Mouse (Mus musculus) cerebellum, adult 9-10 months (tissue): ENCODE data around the gene Lgi4.

Experiments
- DNase-seq: peaks from one replicate; pipeline ENCODE4 v3.0.0; 2022

The Lgi4 gene

DNA sequence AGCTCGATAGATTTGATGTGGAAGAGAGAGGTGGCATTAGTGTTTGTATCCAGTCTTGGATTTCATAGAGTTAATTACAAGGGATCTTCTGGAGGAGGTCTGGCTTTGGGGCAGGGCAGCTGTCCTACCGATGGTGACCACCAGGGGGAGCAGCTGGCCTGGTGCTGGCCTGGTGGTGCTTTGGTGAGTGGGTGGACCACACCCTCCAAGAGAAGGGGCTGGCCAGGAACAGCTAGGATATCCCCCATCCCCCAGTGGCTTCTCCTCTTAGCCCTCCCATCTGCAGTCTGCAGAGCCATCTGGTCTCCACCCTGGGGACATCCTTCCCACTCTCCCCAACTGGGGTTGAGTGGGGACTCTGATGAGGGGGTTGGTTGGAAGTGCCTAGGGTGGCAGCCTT is at the start of gene Lgi4:
Gene Lgi4, plus strand, starts transcription at position 235 of the 400 bp plus-strand sequence.
- DNase-seq, result peak; percentile 88

DNA sequence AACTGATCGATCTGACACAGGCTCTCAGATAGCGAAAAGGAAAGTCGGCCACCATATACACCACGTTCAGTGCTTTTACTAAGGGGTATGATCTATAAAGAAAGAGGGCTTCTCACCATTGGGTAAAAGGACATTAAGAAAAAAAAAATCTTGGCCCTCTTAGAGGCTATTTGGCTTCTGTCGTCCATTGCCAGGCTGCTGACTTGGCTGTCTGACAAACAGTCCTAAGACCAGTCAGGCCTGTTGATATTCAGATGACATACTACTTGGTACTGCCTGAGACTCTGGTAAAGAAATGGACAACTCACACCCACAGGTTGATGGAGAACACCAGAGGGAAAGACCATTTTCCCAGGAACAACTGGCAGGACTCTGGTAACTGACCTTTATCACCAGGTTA is 46.2 kb upstream of the Lgi4 start:
- no peak for DNase-seq

DNA sequence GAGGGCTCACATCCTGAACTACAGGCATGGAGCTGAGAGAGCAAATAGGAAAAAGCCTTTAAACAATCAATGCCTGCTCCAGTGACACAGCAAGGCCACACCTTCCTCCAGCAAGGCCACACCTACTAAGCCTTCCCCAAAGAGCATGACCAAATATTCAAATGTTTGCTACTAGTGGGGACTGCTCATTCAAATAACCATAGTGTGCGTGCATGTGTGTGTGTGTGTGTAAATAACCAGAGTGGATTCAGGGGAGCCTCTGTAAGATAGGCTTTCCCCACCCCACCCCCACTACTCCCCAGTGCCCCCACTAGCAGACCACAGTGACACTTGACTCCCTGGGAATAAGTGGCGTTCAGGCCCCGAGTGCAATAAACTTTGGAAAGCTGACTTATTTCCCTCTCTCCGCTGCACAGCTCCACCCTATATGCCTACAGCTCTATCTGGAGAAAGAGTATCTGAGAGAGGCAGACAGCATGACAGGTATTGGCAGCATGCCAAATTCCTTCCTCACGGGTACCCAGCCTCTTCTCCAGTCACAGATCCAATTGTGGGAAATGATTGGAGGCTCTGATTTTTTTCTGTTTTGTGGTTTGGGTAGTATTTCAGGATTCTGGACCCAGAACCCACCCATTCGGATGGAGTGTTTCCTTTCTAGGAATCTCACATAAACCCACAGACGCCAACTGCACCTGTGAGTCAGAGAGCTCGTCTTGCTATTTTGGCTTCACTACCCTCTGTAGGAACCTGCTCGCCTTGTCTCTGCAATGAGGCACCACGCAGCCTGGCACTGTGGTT is 41.8 kb upstream of the Lgi4 start:
- DNase-seq, result no peak

DNA sequence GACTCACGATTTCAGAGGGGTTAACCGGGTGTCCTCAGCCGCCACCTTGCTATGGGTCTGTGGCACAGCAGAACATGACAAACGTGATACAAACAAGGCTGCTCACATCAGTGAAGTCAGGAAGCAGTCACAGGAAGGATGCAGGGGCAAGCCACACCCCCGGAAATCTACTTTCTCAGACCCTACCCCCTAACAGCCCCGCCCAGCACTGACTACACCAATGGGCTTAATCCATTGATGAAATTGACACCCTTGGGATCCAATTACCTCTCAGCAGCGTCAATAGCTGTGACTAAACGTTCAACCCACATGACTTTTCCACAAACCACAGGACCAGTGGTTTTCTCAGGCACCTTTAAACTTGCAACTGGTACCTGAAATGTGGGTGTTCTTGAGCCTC is 30.5 kb upstream of the Lgi4 start:
- no peak for DNase-seq

DNA sequence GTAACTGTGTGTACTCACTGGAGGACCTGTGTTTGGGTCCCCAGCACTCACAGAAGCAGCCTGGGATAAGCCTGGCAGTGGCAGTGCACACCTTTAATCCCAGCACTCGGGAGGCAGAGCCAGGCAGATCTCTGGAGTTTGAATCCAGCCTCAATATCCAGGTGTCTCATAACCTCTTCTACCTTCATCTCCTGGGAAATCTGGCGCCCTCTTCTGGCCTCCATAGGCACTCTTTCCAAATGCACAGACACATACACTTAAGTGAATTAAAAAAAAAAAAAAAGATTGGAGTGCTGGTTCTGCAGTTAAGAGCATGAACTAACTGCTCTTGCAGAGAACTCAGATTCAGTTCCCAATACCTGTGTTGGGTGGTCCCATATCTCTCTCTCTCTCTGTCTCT is 28.4 kb upstream of the Lgi4 start:
- DNase-seq, result no peak

DNA sequence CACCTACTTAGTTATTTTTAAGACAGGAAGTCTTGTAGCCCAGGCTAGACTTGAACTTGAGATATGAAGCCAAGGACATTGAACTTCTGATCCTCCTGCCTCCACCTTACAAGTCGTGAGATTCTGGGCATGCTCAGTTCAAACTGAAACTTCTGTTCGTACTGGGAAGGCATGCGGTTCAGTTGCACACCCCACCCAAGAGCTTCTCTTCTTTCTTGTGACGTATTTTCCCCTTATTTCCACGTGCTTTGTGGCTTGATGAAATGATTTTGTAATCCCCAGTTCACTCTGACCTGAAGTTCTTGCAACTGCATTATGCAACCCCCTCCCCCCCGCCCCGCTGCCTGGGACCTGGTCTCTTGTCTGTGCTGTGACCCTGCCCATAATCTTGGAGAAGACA is 27.4 kb upstream of the Lgi4 start:
- no peak for DNase-seq

DNA sequence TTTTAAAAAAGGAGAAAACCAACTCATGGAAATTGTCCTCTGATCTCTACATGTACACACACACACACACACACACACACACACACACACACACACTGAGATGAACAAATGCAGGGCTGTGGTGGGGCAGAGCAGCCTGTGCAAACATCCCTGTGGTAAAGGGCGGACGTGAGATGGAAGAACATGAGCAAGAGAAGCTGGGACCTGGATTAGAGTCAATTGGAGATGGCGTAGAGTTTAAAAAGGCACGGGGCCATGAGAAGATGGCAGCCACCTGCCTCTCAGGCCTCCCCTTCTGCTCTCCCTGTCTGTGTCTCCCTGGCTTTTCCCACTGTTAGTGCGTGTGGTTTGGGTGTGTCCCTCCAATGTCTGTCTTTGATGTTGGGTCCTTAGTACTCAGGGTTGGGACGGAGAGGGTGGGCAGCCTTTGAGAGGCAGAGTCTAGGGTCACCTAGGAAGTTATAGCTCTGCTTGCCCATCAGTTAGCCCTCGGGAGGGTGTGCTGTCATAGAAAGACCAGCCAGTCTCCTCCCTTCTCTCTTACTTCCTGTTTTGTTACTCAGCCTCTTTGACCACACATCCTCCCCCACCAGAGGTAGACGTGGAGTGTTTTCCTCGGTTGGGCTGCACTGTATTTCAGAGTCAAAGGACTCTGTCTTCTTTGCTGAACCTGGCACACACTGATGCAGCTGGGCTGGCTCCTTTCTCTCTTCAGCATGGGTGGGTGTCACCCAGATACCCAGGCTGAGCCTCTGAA is 25.6 kb upstream of the Lgi4 start:
- no peak for DNase-seq

DNA sequence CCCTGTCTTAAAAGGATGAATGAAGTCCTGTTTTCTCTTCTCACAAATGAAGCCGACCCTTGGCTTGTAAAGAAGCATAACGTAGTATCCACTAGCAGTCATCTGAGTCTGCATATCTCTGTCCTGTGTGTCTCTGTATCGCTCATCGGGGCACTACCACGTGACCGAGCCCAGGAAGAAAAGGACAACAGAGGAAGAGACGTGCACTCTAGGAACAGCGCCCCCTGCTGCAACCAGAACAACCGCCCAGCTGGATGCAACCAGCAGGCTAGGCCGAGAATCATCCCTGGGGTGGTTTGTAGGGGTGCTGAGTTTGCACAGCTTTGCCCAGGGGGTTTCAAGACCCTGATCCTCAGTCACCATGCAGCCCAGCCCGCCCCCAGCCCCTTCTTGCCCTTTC is 24.4 kb upstream of the Lgi4 start:
- DNase-seq, result no peak

DNA sequence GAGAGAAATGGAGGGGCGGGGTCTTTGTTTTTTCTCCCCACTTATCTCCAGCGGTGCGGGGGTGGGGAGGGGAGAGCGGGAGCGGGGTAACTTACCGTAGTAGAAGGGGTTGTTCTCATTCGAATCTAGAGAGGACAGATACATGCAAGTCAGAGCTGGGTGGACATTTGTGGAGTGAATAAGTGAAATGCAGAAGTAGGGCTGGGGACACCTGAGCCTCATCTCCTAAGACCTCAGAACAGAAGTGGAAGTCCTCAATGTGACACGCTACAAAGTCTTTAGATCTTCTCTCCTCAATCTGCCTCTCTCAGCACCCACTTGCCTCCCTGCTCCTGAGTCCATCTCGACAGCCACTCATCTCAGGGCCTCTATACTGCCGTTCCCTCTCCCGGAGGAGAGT is 23.9 kb upstream of the Lgi4 start:
- no peak for DNase-seq

DNA sequence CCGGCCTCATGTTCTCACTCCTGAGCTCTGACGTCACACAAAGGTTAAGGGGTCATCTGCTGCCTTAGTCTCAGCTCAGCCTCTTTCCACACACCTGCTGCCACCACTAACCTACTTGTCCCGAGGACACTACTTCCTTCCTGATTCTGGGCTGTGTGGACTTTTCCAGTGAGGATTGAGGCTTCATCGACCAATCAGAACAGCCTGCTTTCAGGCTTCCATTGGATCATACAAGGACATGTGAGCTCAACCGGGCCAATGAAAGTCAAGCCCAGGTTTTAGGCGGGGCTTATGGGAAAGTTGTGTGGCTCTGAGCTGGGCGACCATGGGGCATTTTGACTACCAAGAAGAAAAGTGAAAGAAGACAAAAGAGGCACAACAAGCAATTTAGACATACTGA is 22.2 kb upstream of the Lgi4 start:
- no peak for DNase-seq

DNA sequence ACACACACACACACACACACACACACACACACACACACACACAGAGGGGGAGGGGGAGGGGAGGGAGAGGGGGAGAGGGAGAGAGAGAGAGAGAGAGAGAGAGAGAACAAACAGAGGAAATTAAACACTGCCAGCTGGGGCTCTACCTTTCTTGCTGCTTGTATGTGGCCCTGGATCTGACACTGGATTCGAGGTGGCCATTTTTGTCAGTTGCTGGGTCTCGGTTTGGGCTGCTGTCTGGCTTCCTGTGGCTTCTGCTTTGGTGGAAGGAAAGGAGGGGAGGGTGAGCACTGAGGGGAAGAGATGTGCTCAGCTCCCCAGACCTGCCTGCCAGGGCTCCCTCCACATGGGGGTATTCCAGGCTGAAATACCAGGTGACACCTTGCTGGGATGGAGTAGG is 21.5 kb upstream of the Lgi4 start:
- DNase-seq, result no peak

DNA sequence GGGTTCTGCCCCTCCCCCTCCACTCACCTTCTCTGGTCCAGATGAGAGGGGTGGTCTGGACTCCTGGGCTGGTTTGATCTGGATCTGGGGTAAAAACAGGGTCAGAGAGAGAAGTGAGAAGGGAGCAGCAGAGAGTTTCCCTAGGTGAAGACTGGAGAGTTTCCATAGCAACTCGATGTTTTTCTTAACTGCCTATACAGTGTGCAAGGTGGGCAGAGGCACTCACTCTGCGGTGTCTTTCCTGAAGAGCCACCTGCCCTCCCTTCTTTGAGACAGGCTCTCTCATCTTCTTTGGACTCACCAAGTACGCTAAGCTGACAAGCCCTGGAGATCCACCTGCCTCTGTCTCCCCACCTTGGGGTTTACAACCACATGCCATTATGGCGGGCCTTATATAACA is 20.1 kb upstream of the Lgi4 start:
- DNase-seq, result no peak

DNA sequence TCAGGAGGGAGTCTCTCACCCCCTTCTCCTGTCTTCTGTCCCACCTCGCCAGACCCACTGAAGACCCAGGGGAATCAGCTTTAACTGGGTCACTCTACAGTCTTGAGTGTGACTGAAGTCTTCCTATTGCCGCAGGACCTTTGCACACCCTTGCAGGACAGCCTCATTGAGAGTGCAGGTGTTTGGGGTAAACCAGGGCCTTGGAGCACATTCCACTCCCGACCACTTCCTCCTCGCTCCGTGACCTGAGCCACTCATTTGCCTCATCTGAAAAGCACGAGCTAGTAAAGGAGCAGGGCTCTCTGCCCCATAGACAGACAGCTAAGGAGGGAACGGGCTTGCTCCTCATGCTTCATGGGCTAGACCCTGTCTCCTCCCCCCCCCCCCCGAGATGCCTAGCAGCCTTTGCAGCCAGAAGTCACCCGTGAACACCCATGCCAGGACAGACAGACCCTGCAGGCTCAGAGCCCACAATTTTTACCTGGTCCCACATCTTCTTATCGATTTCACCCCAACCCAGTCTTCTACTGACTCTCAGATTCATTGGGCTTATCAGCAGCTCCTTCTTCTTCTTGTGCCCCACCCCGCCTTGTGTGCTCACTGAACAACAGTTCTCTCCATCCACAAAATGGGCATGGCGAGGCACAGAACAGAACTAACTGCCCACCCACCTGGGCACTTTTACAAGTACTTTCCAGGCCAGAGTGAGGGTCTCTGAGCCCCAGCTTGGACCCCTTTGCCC is 18.7 kb upstream of the Lgi4 start:
- no peak for DNase-seq

DNA sequence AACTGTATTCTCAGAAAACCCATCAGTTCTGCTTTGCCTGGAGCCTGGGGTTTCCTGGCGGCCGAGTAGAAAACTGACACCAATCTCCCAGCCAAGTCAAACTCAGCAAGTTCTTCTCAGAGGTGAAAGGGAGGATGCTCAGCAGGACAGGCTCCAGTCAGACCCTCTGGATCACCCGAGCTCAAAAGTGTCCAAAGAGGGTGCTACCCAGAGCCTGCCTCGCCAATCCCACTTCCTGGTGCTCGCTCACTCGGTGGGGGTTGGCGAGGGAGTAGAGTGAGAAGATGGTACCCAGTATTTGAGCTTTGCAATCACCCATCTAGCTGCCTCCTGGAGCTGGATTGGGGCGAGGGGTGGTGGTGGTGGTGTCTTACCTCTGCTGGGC is 18.1 kb upstream of the Lgi4 start:
- DNase-seq, result no peak

DNA sequence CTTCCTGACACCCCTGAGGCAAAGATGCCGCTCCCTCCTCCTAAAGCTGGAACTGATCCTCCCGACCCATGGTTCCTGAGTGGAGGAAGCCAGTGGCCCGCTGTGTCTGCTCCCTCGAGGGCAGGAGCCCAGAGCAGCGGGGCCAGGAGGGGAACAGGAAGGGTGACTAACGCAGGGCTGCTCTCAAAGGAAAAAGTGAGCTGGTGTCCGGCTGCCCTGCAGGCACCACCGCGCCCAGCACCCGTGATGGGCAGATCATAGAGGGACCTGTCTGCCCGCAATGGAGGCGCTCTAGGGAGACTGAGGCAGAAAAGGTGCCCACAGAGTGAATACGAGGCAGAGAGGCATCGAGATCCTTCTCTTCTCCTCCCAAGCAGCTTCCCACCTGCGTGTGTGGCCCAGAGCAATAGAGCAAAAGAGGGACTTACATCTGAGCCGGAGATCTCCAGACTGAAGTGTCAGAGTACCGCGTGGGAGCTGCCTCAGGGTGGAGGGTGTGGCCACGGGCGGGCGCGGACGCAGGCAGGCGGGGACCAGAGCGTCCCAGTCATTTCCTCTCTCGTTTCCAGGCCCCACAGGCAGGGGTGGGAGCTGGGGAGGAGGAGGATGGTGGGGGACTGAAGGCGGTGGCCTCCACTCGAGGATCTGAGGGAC is 17.4 kb upstream of the Lgi4 start:
- no peak for DNase-seq

DNA sequence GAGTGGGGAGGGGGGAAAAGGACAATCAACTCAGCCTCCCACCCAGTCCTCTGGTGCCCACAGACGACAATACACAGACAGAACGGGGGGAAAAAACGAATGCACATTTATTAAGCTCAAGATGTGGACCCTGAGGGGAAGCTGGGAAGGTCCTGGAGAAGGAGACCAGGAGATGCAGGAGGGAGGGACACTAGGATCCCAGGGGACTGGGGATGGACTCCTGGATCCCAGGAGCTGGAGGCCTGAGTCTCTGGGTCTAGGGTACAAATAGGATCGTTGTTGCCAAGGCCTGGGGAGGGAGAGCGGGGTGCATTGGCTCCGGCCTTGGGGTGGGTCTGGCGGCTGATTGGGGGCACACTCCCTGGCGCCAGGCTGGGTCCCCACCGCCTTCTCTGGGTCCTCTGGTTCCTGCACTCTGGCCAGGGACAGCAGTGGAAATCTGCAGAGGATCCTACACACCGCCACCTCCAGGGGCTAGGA is 16.7 kb upstream of the Lgi4 start, which contains the start of gene Fxyd5:
Gene Fxyd5, minus strand, starts transcription at position 51 of the 480 bp plus-strand sequence.
- DNase-seq, result no peak

DNA sequence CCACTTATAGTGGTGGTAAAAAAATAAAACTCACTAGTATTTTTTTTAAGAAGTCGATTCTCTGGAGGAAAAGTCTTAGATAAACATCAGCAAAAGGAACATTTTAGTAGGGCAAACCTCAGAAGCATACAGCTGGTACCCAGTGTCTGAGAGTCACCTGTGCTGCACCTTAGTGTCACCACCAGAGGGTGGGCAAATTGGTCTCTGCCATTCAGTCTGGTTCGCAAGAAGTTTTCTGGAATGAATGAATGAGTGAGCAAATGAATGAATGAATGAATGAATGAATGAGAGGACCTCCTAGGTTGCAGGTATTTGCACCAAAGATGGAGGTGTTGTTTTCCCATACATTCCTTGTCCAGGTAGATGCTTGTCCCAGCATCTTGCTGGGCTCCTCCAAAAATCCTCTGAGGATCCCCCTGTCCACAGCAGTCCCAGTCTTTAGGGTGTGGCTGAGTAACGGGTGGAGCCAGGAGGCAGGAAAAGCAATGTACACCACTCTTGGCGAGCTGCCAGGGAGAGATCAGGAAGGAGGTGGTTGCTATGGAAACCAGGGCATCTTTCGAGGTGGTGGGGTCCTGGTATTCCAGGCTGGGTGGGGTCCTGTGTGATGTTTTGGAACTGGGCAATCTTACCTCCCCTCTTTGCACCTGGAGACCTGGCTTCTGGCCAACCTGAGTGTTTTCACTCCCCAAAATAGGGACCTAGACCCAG is 9.9 kb upstream of the Lgi4 start:
- peak; percentile 81 for DNase-seq

DNA sequence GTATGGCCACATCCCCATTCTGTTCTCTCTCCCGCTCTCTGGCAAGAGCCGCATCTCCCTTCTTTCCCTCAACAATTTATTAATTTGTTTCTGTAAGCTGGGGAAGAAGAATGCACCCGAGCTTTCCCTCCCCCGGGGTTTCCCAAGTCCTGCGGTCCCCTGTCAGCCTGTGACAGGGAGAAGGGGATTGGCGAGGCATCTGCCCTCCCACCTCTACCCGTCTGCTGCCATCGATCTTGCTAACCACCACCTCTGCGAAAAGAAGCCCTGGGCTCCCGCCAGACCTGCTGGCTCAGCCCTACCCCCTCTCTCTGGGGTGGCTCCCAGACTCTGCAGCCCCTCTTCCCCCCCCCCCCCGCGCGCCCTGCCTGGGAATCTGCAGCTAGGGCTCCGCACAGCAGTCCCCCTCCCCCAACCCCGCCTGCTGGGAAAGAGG is 9.3 kb upstream of the Lgi4 start:
- no peak for DNase-seq

DNA sequence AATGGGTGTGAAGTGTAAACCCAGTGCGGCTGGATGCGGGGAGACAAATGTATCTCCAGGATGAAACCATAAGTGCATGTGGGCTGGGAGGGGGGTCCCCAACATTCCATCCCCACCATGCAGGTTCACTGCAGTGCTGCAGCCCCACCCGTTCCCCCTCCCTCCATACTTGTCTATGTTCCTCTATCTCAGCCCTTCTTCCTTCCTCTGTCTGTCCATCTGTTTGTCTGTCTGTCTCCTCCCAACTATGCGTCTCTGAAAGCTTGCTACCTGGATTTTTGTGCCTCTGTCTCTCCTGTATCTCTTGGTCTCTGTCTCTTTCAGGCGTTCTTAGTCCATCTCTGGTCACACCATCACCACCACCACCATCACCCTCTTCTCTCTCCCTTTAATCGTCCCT is 8.7 kb upstream of the Lgi4 start:
- DNase-seq, result no peak

DNA sequence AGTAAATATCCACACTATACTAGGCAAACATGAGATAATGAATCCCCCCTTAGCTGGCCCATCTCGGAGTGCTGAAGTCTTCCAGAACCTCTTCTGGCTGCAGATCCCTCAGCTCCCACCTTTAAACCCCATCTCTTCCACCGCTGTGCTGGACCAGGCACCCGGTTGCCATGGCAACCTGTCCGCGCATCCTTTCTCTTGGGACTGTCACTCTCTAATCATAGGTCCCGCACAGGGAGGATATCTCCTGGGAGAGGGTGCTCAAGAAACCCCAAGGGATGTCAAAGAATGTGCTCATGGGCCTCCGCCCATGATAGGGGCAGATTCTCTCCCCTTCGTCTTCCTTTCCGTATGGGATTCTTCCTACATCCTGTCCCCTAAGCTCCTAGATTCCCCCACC is 8.2 kb upstream of the Lgi4 start:
- DNase-seq, result peak; percentile 71

DNA sequence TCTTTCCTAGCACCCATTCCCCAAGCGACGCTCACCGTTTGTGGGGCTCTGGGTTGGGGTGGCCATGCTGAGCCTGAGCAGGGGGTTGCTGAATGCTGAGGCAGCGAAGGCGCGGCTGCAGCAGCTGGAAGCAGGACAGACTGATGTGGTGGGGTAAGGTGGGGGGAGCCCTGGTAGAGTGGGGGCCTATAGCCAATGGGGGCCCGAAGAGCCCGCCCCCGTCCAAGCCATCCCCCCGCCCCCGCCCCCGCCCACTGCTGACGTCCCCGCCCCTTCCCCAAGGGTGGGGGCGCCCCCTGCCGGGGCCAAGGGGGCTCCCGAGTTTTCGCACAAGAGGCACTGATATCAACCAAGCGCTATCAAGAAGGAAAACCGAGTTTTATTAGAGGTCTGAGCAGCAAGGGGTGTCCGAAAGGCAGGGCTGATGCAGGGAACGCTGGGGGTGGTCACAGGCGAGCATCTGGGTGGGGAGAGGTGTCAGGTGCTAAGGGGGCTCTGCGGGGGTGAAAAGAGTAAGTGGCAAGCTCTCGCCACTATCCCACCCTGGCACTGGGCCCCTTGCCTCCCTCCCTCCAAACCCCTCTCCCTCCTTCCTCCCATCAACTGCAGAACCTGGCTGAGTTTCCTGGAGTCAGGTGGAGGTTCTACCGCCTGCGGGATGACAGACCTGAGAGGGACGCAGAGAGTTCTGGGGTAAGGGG is 7.7 kb upstream of the Lgi4 start, which contains the start of gene Fxyd7:
Gene Fxyd7, minus strand, starts transcription at position 147 of the 701 bp plus-strand sequence.
- peak; percentile 70 for DNase-seq

DNA sequence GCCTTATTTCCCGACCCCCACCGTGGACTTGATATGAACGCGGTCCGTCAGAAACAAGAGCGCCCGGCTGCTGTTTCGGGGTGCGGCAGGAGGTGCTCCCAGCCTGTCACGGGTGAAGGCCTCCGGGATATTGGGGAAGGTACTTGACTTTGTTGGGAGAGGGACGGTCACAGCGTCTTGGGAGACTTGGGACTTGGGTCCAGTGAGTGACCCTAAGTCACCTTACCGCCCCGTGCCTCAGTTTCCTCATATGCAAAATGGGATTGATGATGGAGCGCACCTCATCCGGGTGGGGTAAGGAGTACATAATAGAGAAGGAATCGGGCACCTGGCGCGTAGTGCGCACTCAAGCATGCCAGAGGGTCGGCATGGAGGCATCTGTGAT is 6.9 kb upstream of the Lgi4 start:
- no peak for DNase-seq
